Mouse (Mus musculus): ENCODE results near the gene Smim13. TPM values are rescaled to one million over a fixed set of nuclear protein-coding genes. Genes with fewer than 3 reads are reported as not detected.

Smim13 gene
- polyA plus RNA-seq, 1 experiment from 2014 or later, result 9.8 TPM

DNA sequence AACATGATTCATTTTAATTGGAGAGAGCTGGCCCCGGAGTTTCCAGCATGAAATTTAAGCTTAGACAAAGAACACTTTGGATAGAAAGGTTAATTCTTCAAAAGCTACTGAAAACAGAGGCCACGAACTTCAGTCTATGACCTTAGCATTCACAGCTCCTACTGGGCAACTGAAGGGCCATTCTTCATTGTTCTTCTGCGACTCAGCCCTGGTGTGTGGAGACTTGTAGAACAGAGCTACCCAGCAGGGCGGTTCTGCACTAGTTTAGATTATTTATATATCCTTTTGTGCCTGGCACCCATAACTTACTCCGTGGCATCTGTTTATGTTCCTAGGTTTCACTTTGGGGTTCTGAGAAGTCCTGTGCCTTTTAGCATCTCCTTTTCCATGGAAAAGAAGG lies 44.0 kb downstream of the Smim13 start:
- Histone ChIP-seq H3K27me3 (replicated peaks) (peaks cover 14% of the 10 kb centered on the region; the same call in 1 of the 2 replicates), H3K4me3 (no peak overlapping the region), H3K9me3 (0 out of 2 replicates have a peak, but pooled peaks cover 5% of the 10 kb centered on the region), H3K4me2 (no peak overlapping the region), H3K4me1 (peaks cover 3% of the 10 kb centered on the region), H3K27ac (replicated peaks) (no peak overlapping the region), H3K9ac (no peak overlapping the region), H3K36me3 (no peaks in the 10 kb centered on the region)
- no peak for ATAC-seq (ENCODE audit: extremely low read depth, insufficient number of reproducible peaks, low FRiP score, low TSS enrichment)
- WGBS, result 70% methylated on average over 5 of the region's 5 CpGs

DNA sequence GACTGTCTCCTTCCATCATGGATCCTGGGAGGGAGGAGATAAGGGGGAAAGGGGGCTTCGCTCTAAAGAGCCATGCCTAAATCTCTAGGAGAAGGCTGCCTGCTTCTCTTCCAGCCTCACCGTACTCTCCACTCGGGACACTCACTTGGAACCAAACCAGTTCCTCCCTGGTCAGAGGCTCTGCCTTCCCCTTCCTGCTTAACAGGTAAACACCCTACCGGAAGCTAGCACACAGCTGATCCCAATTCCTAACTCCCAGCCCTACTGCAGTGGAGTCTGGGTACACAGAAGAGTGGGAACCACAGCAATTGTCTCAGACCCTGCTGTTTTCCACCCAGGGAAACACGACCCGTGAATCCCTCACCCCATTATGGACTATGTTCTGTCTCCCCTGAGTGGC lies 46.2 kb downstream of the Smim13 start:
- 58% methylated on average over 6 of the region's 6 CpGs for WGBS

DNA sequence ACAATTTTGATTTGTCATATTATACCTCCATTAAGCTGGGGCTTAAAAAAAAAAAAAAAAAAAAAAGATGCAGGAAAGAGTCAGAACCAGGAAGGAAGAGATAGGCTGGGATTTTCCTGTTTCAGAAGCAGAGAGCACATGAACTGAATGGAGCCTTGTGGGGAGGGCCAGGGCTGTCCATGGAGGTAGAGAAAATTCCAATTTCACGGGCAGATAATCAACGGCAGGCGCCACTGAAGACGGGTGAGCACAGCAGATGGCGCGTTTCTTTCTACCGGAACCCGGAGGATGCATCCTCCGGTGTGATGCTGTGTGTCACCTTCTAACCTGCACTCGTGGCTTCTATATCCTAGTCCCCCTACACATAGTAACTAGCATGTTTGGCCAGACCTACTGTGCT lies 46.8 kb downstream of the Smim13 start:
- H3K27me3 ChIP-seq (replicated peaks), result peaks cover 17% of the 10 kb centered on the region; the same call in 1 of the 2 replicates
- peaks cover 17% of the 10 kb centered on the region for H3K4me1 ChIP-seq
- no peak for ATAC-seq (ENCODE audit: extremely low read depth, insufficient number of reproducible peaks, low FRiP score, low TSS enrichment)
- WGBS, result 78% methylated on average over 10 of the region's 10 CpGs
- no peak overlapping the region for H3K4me2 ChIP-seq
- H3K4me3 ChIP-seq, result no peak overlapping the region
- no peaks in the 10 kb centered on the region for H3K36me3 ChIP-seq
- H3K9me3 ChIP-seq, result 0 out of 2 replicates have a peak, but pooled peaks cover 2% of the 10 kb centered on the region
- H3K27ac ChIP-seq (replicated peaks), result no peak overlapping the region
- no peak overlapping the region for H3K9ac ChIP-seq

More for the DNA sequence above, 46.2 kb downstream of the Smim13 start:
- no peak for ATAC-seq (ENCODE audit: extremely low read depth, insufficient number of reproducible peaks, low FRiP score, low TSS enrichment)
- Histone ChIP-seq H3K4me2 (no peak overlapping the region), H3K27ac (replicated peaks) (no peak overlapping the region), H3K9ac (no peak overlapping the region), H3K4me3 (no peak overlapping the region), H3K36me3 (no peaks in the 10 kb centered on the region), H3K9me3 (0 out of 2 replicates have a peak, but pooled peaks cover 5% of the 10 kb centered on the region), H3K27me3 (replicated peaks) (peaks cover 14% of the 10 kb centered on the region; the same call in 1 of the 2 replicates), H3K4me1 (peaks cover 17% of the 10 kb centered on the region)

DNA sequence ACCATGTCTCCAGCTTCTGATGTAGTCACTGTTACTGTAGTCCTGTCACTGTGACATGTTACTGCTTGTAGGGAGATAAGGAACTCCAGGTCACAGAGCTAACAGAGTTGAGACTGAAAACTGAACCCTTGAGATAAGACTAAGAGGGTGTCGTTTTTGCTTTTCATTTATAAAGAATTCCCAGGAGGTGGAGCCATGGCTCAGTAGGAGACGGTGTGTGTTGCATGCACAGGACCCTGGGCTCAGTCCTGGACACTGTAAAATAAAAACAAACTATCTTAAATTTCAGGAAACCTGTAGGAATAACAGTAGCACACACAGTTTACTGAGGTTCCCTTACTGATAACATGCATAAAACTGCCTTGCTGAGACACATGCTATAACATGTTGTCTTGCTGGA lies 48.9 kb downstream of the Smim13 start:
- no peaks in the 10 kb centered on the region for H3K36me3 ChIP-seq
- WGBS, result 7% methylated on average over 2 of the region's 2 CpGs
- no peak overlapping the region for H3K9ac ChIP-seq

DNA sequence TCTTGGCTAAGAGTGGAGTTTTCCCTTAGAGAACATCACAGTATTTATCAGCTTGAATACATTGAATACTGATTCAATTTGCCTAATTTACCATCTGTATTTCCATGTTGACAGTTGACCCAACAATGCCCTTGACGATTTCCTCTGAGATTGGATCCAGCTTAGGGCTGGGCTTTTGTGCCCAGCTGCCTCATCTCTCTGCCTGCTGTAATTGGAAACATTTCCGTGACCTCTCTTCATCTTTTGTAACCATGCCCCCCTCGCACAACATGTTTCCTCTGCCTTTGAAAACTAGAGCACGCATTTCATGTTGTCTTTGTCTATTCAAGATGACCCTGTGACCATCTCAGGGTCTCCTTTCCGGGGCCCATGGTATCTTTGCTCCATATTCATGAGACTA lies 49.4 kb downstream of the Smim13 start:
- Histone ChIP-seq H3K36me3 (no peaks in the 10 kb centered on the region), H3K4me2 (no peak overlapping the region), H3K4me1 (peaks cover 20% of the 10 kb centered on the region), H3K9ac (no peak overlapping the region), H3K27me3 (replicated peaks) (peaks cover 21% of the 10 kb centered on the region; the same call in 1 of the 2 replicates), H3K27ac (replicated peaks) (no peak overlapping the region), H3K9me3 (no peaks in the 10 kb centered on the region), H3K4me3 (no peak overlapping the region)
- 56% methylated on average over 5 of the region's 5 CpGs for WGBS
- no peak for ATAC-seq (ENCODE audit: extremely low read depth, insufficient number of reproducible peaks, low FRiP score, low TSS enrichment)

More for the DNA sequence above, 48.9 kb downstream of the Smim13 start:
- ATAC-seq (ENCODE audit: extremely low read depth, insufficient number of reproducible peaks, low FRiP score, low TSS enrichment), result no peak
- Histone ChIP-seq H3K4me1 (peaks cover 20% of the 10 kb centered on the region), H3K27me3 (replicated peaks) (peaks cover 21% of the 10 kb centered on the region; the same call in 1 of the 2 replicates), H3K27ac (replicated peaks) (no peak overlapping the region), H3K4me3 (no peak overlapping the region), H3K4me2 (no peak overlapping the region), H3K9me3 (no peaks in the 10 kb centered on the region)

DNA sequence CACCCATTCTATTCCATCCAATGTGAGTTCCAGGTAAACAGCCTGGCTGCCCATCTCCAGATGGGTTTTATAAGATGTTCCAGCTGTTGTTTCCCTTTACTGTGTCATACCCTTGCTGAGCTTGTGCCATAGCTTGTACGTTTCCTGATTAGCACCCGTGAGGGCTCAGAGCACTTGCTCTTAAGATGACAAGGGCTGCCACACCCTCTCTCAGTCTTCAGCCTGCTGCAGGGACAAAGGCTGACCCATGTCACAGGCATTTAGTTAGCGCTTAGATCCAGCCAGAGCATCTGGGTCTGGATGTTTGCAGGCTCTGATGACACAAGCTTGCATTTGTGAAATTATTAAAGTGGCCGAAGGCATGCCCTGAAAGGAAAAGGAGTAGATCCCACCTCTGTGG lies 50.4 kb downstream of the Smim13 start:
- Histone ChIP-seq H3K27me3 (replicated peaks) (peaks cover 21% of the 10 kb centered on the region; the same call in 1 of the 2 replicates), H3K4me3 (no peak overlapping the region), H3K9ac (no peak overlapping the region), H3K27ac (replicated peaks) (no peak overlapping the region), H3K4me1 (peaks cover 20% of the 10 kb centered on the region), H3K9me3 (no peaks in the 10 kb centered on the region), H3K36me3 (no peaks in the 10 kb centered on the region), H3K4me2 (no peak overlapping the region)
- 39% methylated on average over 4 of the region's 4 CpGs for WGBS
- ATAC-seq (ENCODE audit: extremely low read depth, insufficient number of reproducible peaks, low FRiP score, low TSS enrichment), result no peak

DNA sequence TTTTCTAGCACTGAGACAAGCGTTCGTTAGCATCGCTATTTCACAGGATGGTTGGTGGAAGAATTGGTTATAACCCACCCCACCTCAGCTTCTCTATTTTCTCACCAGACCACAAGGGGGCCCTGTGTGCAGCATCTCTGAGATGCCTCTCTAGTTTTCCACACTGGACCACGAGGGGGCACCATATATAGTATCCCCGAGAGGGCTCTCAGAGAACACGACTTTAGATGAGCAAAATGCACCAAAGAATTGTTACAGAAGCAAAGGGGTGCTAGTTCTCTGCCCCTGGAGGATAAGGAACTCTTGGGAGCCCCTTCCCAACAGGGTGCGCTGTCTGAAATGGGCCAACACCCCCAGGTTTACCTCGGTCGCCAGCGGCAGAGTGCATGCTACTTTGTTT lies 53.1 kb downstream of the Smim13 start:
- ATAC-seq (ENCODE audit: extremely low read depth, insufficient number of reproducible peaks, low FRiP score, low TSS enrichment), result no peak
- H3K9ac ChIP-seq, result no peak overlapping the region
- peaks cover 8% of the 10 kb centered on the region; the same call in 1 of the 2 replicates for H3K27me3 ChIP-seq (replicated peaks)
- WGBS, result 66% methylated on average over 10 of the region's 10 CpGs
- no peak overlapping the region for H3K4me2 ChIP-seq
- no peak overlapping the region for H3K27ac ChIP-seq (replicated peaks)
- H3K36me3 ChIP-seq, result no peaks in the 10 kb centered on the region
- H3K9me3 ChIP-seq, result no peaks in the 10 kb centered on the region
- H3K4me1 ChIP-seq, result peaks cover 20% of the 10 kb centered on the region
- H3K4me3 ChIP-seq, result no peak overlapping the region

DNA sequence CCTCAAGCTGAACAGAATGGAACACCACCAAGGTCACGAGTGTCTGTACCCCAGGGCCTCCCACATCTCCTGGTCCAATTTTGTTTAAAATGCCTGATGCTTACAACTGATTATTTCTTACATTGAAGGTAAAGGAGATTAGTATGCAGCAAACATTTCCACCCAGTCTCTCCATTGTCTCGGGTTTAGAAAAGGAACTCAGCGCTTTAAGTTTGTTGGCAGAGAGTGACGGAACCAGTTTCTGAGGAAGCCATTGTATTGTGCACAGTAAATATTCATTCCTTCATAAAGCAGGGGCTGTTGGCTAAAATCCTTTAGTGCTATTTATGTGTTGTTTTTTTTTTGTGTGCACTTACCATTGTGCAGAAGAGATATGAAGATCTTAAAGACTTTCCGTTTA lies 71.1 kb downstream of the Smim13 start:
- H3K9ac ChIP-seq, result no peak overlapping the region
- ATAC-seq (ENCODE audit: extremely low read depth, insufficient number of reproducible peaks, low FRiP score, low TSS enrichment), result no peak
- H3K4me2 ChIP-seq, result no peak overlapping the region
- H3K27me3 ChIP-seq (replicated peaks), result no peaks in the 10 kb centered on the region
- H3K4me1 ChIP-seq, result no peaks in the 10 kb centered on the region
- H3K36me3 ChIP-seq, result peaks cover 42% of the 10 kb centered on the region
- no peak overlapping the region for H3K27ac ChIP-seq (replicated peaks)
- no peak overlapping the region for H3K4me3 ChIP-seq
- WGBS, result 77% methylated on average over 5 of the region's 5 CpGs
- H3K9me3 ChIP-seq, result no peaks in the 10 kb centered on the region

DNA sequence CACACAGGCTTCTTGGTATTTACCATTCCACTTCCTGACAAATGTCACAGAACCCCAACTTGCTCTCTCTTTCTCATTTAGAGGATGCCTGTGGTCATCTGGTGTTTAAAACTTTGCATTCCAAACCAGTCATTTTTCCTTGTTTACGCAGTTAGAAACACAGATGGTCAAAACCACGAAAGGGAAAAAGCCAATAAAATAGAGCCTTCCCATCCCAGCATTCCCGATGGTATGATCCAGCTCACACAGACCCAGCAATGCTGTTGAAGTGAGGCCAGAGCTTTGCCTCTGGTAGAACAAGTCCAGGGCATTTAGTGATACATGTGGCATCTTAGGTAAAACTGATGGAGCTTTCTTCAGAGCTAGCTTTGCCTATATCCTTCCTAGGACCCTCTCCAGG lies 71.8 kb downstream of the Smim13 start:
- no peak overlapping the region for H3K4me2 ChIP-seq
- no peaks in the 10 kb centered on the region for H3K27me3 ChIP-seq (replicated peaks)
- no peaks in the 10 kb centered on the region for H3K4me1 ChIP-seq
- peaks cover 40% of the 10 kb centered on the region for H3K36me3 ChIP-seq
- no peak for ATAC-seq (ENCODE audit: extremely low read depth, insufficient number of reproducible peaks, low FRiP score, low TSS enrichment)
- H3K27ac ChIP-seq (replicated peaks), result no peak overlapping the region
- H3K4me3 ChIP-seq, result no peak overlapping the region
- H3K9me3 ChIP-seq, result no peaks in the 10 kb centered on the region
- no peak overlapping the region for H3K9ac ChIP-seq
- WGBS, result 77% methylated on average over 3 of the region's 3 CpGs

DNA sequence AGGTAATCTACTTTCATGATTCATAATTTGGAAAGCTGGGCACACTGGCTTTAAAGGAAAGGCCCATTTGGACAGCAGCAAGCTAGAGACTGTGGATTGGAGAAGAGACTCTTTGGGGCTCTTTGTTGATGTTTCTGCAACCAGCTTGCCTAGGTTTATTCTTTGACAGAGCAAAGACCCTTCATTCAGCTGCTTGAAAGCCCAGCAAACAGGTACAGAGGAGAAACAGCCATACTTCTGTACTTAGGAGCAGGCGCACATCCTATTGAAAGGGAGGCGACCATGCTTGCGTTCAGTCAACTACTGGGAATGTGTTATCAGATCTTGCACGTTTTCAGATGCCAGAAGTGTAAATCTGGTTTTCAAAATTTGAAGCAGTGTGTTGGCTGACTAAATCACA lies 75.0 kb downstream of the Smim13 start:
- ATAC-seq (ENCODE audit: extremely low read depth, insufficient number of reproducible peaks, low FRiP score, low TSS enrichment), result no peak
- Histone ChIP-seq H3K9ac (no peak overlapping the region), H3K36me3 (peaks cover 27% of the 10 kb centered on the region), H3K4me2 (no peak overlapping the region), H3K27me3 (replicated peaks) (no peaks in the 10 kb centered on the region), H3K9me3 (no peaks in the 10 kb centered on the region), H3K27ac (replicated peaks) (no peak overlapping the region), H3K4me1 (peaks cover 5% of the 10 kb centered on the region; the same call in 1 of the 2 replicates), H3K4me3 (no peak overlapping the region)
- WGBS, result 71% methylated on average over 4 of the region's 4 CpGs

DNA sequence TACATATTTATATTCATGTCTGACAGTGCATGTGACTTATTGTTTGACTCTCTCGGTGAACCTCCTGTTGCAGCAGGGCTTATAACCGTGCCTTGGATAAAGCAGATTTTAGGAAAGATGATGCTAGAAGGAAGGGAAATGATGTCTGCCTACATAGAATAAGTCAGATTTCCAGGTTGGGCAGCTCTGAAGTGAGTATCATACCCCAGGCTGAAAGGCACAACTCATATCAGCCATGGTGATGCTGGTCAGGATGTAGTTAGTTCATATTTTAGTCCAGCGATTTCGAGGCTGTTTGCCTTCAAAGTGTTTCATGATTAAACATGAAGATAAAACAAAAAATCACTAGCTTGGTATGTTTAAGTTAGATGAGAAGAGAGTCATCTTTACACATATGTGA lies 75.7 kb downstream of the Smim13 start:
- WGBS, result 80% methylated on average over 4 of the region's 4 CpGs
- H3K4me1 ChIP-seq, result peaks cover 12% of the 10 kb centered on the region
- no peak overlapping the region for H3K27ac ChIP-seq (replicated peaks)

DNA sequence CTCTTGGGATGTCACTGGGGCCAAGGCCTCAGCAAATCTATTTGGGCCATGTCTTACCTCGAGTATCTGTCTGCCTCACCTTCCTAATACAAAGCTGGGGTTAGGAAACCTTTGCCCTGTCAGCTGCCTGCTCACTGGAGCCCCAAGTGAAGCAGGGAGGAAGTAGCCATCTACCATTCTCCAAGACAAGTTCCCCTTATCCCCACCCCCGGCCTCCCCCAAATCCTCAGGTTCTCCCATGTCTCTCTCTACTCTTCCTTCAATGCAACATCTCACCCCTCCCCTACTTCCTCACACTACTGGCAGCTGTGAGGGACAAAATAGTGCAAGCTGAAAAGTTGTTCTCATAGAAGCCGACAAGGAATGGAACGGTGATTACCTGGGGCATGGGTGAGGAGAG lies 76.5 kb downstream of the Smim13 start:
- H3K4me2 ChIP-seq, result no peak overlapping the region
- no peak overlapping the region for H3K9ac ChIP-seq
- no peak for ATAC-seq (ENCODE audit: extremely low read depth, insufficient number of reproducible peaks, low FRiP score, low TSS enrichment)

More for the DNA sequence above, 75.7 kb downstream of the Smim13 start:
- no peak overlapping the region for H3K4me3 ChIP-seq
- H3K9ac ChIP-seq, result no peak overlapping the region
- no peaks in the 10 kb centered on the region for H3K27me3 ChIP-seq (replicated peaks)
- no peak for ATAC-seq (ENCODE audit: extremely low read depth, insufficient number of reproducible peaks, low FRiP score, low TSS enrichment)
- peaks cover 35% of the 10 kb centered on the region for H3K36me3 ChIP-seq
- H3K9me3 ChIP-seq, result no peaks in the 10 kb centered on the region
- H3K4me2 ChIP-seq, result no peak overlapping the region

More for the DNA sequence above, 76.5 kb downstream of the Smim13 start:
- 75% methylated on average over 4 of the region's 4 CpGs for WGBS
- Histone ChIP-seq H3K27ac (replicated peaks) (no peak overlapping the region), H3K4me1 (peaks cover 20% of the 10 kb centered on the region), H3K36me3 (peaks cover 38% of the 10 kb centered on the region), H3K27me3 (replicated peaks) (no peaks in the 10 kb centered on the region), H3K9me3 (no peaks in the 10 kb centered on the region), H3K4me3 (no peak overlapping the region)
